Mouse (Mus musculus): Measurements from ENCODE around the gene Hspb3. TPM values are rescaled to one million over a fixed set of nuclear protein-coding genes. Genes with fewer than 3 reads are reported as not detected.
A peak's percentile ranks its signal among the peaks of the same experiment; 100 is the strongest.

Gene Hspb3
- 0.59 and 1.0 TPM in 2 replicates for polyA plus RNA-seq (2015; fragmentation: Nextera tagmentation; extraction: Ambion mirVana)

DNA sequence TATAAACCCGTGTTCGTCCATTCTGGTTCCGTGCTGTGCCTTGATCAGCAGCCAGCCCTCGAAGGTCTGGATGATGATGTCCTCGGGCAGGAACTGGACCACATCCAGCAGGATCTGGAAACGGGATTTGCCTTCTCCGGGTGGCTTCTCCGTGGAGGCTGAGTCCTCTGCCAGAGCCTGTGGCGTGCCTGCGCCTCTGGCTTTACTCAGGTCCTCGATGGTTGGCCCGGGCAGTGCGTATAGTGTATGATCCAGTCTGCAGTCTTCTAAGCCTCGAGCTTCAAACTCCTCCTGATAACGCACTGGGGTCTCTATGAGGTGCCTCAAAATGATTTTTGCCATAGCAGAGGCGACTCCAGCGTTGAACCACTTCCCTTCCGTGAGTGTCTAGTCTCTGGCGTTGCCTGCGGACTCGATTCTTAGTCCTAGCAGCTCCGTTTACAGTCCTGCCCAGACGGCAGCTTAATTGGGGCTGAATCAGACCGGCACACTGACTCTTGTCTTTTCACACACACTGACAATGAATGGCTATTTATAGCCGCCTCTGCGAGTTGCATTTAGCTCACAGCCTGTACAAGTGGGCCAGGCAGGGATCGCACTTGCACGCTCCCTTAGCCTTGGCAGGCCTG, at the start of gene Hspb3:
Hspb3 (minus strand) TSS at position 526 of the 629 bp plus-strand sequence.
- H3K4me1 ChIP-seq: peaks cover 21% of the 10 kb centered on the region
- H3K27me3 ChIP-seq: peaks cover 2% of the 10 kb centered on the region; the same call in 1 of the 2 replicates
- H3K9me3 ChIP-seq: no peaks in the 10 kb centered on the region
- H3K4me3 ChIP-seq: no peak within 1 kb of the TSS
- ATAC-seq (ENCODE audit: insufficient number of reproducible peaks, insufficient read depth, low FRiP score, low TSS enrichment, low read depth): no peak
- H3K9ac ChIP-seq: no peak within 1 kb of the TSS
- no peak within 1 kb of the TSS for H3K27ac ChIP-seq
- H3K36me3 ChIP-seq: no peaks in the 10 kb centered on the region
- H3K4me2 ChIP-seq: no peak within 1 kb of the TSS
- WGBS: 63% methylated on average over 28 of the region's 28 CpGs

DNA sequence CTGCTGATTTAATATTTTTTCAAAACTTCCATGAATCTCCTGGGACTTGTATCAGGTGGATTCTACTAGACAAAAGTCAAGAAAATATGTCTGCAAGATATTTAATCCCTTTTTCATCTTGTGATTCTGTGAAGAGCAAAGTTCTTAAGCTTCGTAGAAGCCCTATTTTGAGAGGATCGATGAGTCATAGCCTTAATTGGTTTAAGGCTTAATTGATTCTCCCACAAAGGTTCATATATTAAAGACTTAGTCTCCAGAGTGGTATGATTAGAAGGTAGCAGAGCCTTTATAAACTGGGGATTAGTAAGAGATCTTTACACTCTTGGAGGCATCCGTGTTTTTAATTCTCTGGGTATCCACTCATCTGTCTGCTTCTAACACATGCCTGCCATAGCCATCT, 49.7 kb upstream of the Hspb3 start:
- WGBS: 67% methylated on average over 3 of the region's 3 CpGs
- 0 out of 2 replicates have a peak, but pooled peaks cover 5% of the 10 kb centered on the region for H3K4me1 ChIP-seq
- H3K36me3 ChIP-seq: no peaks in the 10 kb centered on the region
- no peak for ATAC-seq (ENCODE audit: insufficient number of reproducible peaks, insufficient read depth, low FRiP score, low TSS enrichment, low read depth)
- no peak overlapping the region for H3K4me3 ChIP-seq
- H3K9ac ChIP-seq: no peak overlapping the region
- no peaks in the 10 kb centered on the region for H3K9me3 ChIP-seq
- H3K4me2 ChIP-seq: no peak overlapping the region
- no peaks in the 10 kb centered on the region for H3K27me3 ChIP-seq
- H3K27ac ChIP-seq: no peak overlapping the region

DNA sequence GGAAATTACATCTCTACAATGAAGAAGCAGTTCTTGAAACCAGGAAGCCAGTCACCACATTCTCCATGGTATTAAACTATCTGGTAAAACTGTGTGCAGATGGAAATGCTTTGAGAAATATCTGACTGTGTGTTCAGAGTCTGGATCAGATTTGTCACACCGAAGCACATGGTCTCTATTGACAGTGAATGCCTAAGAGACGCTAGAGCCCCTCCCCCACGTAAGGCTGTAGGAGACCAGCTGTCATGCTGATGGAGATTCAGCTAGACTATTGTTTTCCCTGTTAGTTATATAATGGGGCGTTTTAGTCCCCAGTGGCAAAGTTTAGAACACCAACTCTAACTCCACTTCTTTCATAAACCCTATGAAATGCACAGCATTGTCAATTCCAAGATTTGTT, 42.7 kb upstream of the Hspb3 start:
- Histone ChIP-seq H3K4me2 (no peak overlapping the region), H3K9ac (no peak overlapping the region), H3K27ac (no peak overlapping the region), H3K27me3 (no peaks in the 10 kb centered on the region), H3K36me3 (no peaks in the 10 kb centered on the region), H3K4me1 (peaks cover 14% of the 10 kb centered on the region), H3K4me3 (no peak overlapping the region), H3K9me3 (no peaks in the 10 kb centered on the region; the same call in 1 of the 2 replicates)
- WGBS: 6% methylated on average over 4 of the region's 4 CpGs
- no peak for ATAC-seq (ENCODE audit: insufficient number of reproducible peaks, insufficient read depth, low FRiP score, low TSS enrichment, low read depth)

DNA sequence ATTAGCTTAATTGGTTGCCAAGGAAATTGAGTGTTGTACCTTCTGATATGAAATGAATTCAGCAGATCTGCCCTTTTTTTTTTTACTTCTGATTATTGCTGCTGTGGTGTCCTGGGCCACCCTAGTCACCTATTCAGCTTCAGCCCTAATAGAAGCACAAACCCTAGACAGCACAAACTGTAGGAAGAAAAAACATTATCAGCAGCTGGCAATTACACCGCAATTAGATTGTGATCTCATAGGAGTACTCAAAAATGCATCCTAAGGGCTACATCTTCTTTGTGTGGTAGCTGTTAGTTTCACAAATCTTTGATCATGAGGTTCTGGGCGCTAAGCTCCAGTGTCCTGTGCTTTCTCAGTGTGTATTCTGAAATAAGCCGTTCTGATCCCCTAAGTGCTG, 37.7 kb upstream of the Hspb3 start:
- no peak overlapping the region for H3K9ac ChIP-seq
- no peak overlapping the region for H3K4me2 ChIP-seq
- H3K36me3 ChIP-seq: no peaks in the 10 kb centered on the region
- no peak for ATAC-seq (ENCODE audit: insufficient number of reproducible peaks, insufficient read depth, low FRiP score, low TSS enrichment, low read depth)
- peaks cover 16% of the 10 kb centered on the region; the same call in 1 of the 2 replicates for H3K4me1 ChIP-seq
- H3K4me3 ChIP-seq: no peak overlapping the region
- no peak overlapping the region for H3K27ac ChIP-seq
- 79% methylated on average over 3 of the region's 3 CpGs for WGBS
- peaks cover 7% of the 10 kb centered on the region; the same call in 1 of the 2 replicates for H3K9me3 ChIP-seq
- no peaks in the 10 kb centered on the region for H3K27me3 ChIP-seq

DNA sequence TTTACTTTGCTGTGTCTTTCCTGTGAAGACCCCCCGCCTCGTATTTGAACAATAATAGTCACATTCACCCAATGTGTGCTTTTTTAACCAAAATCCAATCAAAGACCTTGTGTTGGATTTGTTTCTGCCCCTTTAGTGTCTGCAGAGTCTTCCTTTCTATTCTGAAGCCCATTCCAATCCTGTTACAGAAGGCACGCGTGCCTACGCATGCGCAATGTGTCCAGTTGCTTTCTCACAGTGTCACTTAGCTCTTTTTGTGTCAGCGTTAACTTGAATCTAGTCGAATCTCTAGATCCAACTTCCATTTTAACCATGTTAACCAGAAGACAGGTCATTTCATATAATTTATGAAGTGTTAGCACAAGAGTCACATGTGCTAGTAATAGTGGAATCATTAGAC, 36.5 kb upstream of the Hspb3 start:
- no peak overlapping the region for H3K4me3 ChIP-seq
- no peak overlapping the region for H3K27ac ChIP-seq
- 92% methylated on average over 8 of the region's 8 CpGs for WGBS
- peaks cover 7% of the 10 kb centered on the region; the same call in 1 of the 2 replicates for H3K9me3 ChIP-seq
- H3K4me2 ChIP-seq: no peak overlapping the region
- H3K27me3 ChIP-seq: no peaks in the 10 kb centered on the region
- peaks cover 11% of the 10 kb centered on the region; the same call in 1 of the 2 replicates for H3K4me1 ChIP-seq
- H3K9ac ChIP-seq: no peak overlapping the region
- no peak for ATAC-seq (ENCODE audit: insufficient number of reproducible peaks, insufficient read depth, low FRiP score, low TSS enrichment, low read depth)
- H3K36me3 ChIP-seq: no peaks in the 10 kb centered on the region

DNA sequence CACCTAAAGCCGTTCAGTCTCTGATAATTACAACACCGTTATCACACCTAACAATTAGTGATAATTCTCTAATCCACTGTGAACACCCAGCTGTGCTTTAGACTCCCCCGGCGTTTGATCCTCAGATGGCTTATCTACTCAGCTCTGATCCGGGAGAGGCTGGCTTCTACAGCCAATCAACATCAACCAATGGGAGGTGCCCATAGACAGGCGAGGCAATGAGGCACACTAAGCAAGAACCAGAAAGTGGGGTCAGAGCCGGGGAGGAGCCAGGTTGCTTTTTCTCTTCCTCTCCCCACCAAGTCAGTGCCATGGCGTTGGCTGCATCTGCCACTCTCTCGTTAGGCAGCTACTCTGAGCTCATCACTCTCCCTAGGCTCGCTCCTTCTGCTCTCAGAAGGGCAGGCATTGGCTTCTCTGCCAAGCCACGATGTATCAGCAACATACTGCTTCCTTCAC, 36.0 kb upstream of the Hspb3 start:
- no peak overlapping the region for H3K9ac ChIP-seq
- H3K4me1 ChIP-seq: peaks cover 10% of the 10 kb centered on the region; the same call in 1 of the 2 replicates
- no peak for ATAC-seq (ENCODE audit: insufficient number of reproducible peaks, insufficient read depth, low FRiP score, low TSS enrichment, low read depth)

DNA sequence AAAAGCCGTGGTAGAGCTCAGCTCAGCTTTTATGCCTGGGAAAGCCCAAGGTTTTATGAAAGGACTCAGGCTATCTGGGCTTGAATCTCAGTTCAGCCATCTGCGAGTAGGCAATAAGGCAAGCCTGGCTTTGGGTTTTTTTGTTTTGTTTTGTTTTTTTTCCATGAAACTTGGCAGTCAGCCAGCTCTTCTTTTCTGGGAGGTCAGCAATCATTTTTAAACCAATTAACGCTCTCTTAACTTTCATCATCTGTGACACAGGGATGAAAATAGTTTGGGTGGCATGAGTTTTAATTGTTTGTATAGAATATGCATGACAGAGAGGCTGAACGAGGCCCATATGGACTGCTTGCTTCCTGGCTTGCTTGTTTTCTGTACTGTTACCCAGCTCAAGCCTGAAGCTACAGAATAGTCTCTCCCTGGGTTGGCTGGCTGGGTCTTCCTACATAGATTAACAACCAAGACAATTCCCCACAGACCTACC, 33.4 kb upstream of the Hspb3 start:
- H3K27ac ChIP-seq: no peak overlapping the region
- no peak for ATAC-seq (ENCODE audit: insufficient number of reproducible peaks, insufficient read depth, low FRiP score, low TSS enrichment, low read depth)
- no peak overlapping the region for H3K4me3 ChIP-seq
- H3K9ac ChIP-seq: no peak overlapping the region
- no peak overlapping the region for H3K4me2 ChIP-seq
- WGBS: 33% methylated on average over 4 of the region's 4 CpGs
- no peaks in the 10 kb centered on the region for H3K36me3 ChIP-seq
- H3K4me1 ChIP-seq: peaks cover 10% of the 10 kb centered on the region; the same call in 1 of the 2 replicates
- H3K27me3 ChIP-seq: no peaks in the 10 kb centered on the region
- H3K9me3 ChIP-seq: 0 out of 2 replicates have a peak, but pooled peaks cover 7% of the 10 kb centered on the region

More for the DNA sequence above, 36.0 kb upstream of the Hspb3 start:
- 43% methylated on average over 11 of the region's 11 CpGs for WGBS
- Histone ChIP-seq H3K36me3 (no peaks in the 10 kb centered on the region), H3K4me3 (no peak overlapping the region), H3K9me3 (peaks cover 7% of the 10 kb centered on the region; the same call in 1 of the 2 replicates), H3K27me3 (no peaks in the 10 kb centered on the region), H3K27ac (no peak overlapping the region), H3K4me2 (no peak overlapping the region)

DNA sequence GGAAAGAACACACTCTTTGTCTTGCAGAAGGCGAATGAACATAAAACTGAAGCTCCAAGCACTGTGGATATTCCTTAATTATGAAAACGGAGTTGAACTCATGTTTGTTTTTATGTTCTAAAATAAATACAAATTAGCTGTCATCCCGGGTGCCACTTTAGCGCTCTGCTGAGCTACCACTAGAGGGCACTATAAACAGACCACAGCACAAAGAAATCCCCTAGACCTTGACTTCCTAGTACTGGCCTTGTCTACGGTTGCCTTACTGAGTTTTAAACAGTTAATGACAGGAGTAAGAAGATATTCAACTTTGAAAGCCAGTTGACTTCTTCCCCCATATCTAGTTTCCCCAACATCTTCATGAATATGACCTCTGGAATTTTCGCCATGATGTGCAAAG, 29.9 kb upstream of the Hspb3 start:
- WGBS: 18% methylated on average over 6 of the region's 6 CpGs

DNA sequence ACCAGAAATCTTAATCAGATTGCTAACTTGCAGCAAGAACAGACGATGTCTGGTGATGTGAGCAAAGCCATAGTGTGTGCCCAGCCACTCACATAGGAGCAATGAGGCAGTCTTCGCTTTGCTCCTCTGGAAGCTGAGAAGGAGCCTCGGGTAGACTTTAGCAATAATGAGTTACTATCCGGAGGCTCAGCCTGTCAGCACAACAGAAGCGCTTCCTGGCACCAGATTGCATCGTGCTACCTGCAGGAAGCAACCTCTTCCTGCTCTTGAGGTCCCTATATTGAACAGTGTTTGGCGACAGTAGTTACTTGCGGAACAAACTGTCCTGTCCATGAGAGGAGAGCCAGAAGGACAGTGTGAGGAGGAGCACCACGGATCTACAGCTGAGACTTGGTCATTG, 28.2 kb upstream of the Hspb3 start:
- ATAC-seq (ENCODE audit: insufficient number of reproducible peaks, insufficient read depth, low FRiP score, low TSS enrichment, low read depth): no peak
- H3K27me3 ChIP-seq: no peaks in the 10 kb centered on the region

More for the DNA sequence above, 29.9 kb upstream of the Hspb3 start:
- Histone ChIP-seq H3K9ac (no peak overlapping the region), H3K27me3 (no peaks in the 10 kb centered on the region), H3K27ac (no peak overlapping the region), H3K36me3 (no peaks in the 10 kb centered on the region), H3K4me2 (no peak overlapping the region), H3K4me3 (no peak overlapping the region), H3K9me3 (0 out of 2 replicates have a peak, but pooled peaks cover 7% of the 10 kb centered on the region), H3K4me1 (peaks cover 10% of the 10 kb centered on the region; the same call in 1 of the 2 replicates)
- ATAC-seq (ENCODE audit: insufficient number of reproducible peaks, insufficient read depth, low FRiP score, low TSS enrichment, low read depth): no peak

DNA sequence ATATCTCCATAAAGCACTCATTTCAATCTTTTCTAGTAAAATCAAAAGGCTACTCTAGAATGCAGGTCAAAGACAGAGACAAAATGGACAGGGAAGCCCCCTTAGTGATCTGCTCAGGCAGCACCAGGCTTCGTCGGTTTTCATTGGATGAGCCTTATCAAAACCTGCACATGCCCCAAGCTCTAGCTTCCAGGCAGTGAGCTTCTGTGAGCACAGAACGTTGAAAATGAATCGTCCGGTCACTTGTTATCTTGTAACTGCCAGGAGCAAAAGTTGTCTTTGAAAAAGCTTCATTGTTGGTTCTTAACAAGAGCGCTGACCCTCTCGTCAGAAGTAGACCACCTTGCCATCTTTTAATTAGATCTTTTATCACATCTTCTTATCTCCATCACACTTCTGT, 26.4 kb upstream of the Hspb3 start:
- H3K27me3 ChIP-seq: no peaks in the 10 kb centered on the region
- no peak overlapping the region for H3K4me2 ChIP-seq
- no peaks in the 10 kb centered on the region for H3K4me1 ChIP-seq
- no peak overlapping the region for H3K27ac ChIP-seq
- no peak overlapping the region for H3K4me3 ChIP-seq
- no peaks in the 10 kb centered on the region for H3K9me3 ChIP-seq
- no peak for ATAC-seq (ENCODE audit: insufficient number of reproducible peaks, insufficient read depth, low FRiP score, low TSS enrichment, low read depth)
- no peaks in the 10 kb centered on the region for H3K36me3 ChIP-seq
- 84% methylated on average over 7 of the region's 7 CpGs for WGBS
- H3K9ac ChIP-seq: no peak overlapping the region

More for the DNA sequence above, 28.2 kb upstream of the Hspb3 start:
- H3K9ac ChIP-seq: no peak overlapping the region
- H3K36me3 ChIP-seq: no peaks in the 10 kb centered on the region
- H3K9me3 ChIP-seq: no peaks in the 10 kb centered on the region
- 57% methylated on average over 9 of the region's 9 CpGs for WGBS
- H3K4me2 ChIP-seq: no peak overlapping the region
- H3K27ac ChIP-seq: no peak overlapping the region
- H3K4me3 ChIP-seq: no peak overlapping the region
- peaks cover 7% of the 10 kb centered on the region; the same call in 1 of the 2 replicates for H3K4me1 ChIP-seq

DNA sequence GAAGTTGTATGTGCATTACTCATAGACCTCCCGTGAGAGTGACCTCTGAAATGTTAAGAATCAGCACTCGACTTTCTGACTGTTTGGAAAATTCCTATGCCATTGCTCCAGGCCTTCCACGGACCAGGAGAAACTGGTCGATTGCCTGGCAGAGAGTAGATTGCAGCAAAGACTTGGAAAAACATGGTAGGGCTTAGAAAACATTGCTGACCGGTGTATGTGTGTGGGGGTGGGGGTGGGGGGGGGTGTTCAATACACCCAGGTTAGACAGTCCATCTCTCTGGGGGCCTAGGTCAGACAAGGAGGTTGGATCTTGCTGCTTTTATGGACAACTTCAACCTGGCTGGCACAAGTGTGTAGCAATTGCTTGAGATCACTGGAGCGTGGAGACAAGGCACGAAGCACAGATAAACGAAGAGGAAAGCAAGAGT, 23.2 kb upstream of the Hspb3 start:
- no peaks in the 10 kb centered on the region for H3K36me3 ChIP-seq
- WGBS: 62% methylated on average over 8 of the region's 8 CpGs
- no peak for ATAC-seq (ENCODE audit: insufficient number of reproducible peaks, insufficient read depth, low FRiP score, low TSS enrichment, low read depth)
- no peak overlapping the region for H3K4me3 ChIP-seq
- H3K27ac ChIP-seq: no peak overlapping the region
- H3K9me3 ChIP-seq: no peaks in the 10 kb centered on the region
- H3K27me3 ChIP-seq: no peaks in the 10 kb centered on the region
- peaks cover 12% of the 10 kb centered on the region for H3K4me1 ChIP-seq
- no peak overlapping the region for H3K4me2 ChIP-seq
- H3K9ac ChIP-seq: no peak overlapping the region

DNA sequence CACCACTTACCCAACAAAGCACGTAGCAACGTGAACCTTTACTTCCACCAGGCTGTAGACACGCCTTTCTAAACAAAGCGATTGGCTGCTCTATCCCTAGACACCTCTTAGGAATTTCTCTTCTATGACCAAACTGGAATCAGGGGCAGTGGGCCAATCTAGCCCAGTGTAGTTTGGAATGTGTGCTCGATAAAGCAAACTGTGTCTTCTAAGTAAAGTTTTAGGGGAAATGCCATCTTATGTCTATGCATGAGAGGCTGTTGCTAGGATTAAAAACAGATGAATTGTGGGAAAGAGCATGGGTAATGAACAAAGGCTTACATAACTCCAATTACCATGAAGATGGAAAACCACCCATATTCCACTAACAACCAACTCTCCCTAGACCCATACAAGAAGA, 19.3 kb upstream of the Hspb3 start:
- Histone ChIP-seq H3K9ac (no peak overlapping the region), H3K4me2 (no peak overlapping the region), H3K4me3 (no peak overlapping the region), H3K27me3 (no peaks in the 10 kb centered on the region), H3K9me3 (no peaks in the 10 kb centered on the region), H3K4me1 (peaks cover 12% of the 10 kb centered on the region), H3K27ac (peak overlapping the region; percentile 41), H3K36me3 (no peaks in the 10 kb centered on the region)
- ATAC-seq (ENCODE audit: insufficient number of reproducible peaks, insufficient read depth, low FRiP score, low TSS enrichment, low read depth): no peak
- WGBS: 59% methylated on average over 5 of the region's 5 CpGs
